Mouse (Mus musculus): ENCODE measurements around the gene Msi2.

GRCm38 (mm10) chr11:88441871-88442740 lies 276.2 kb downstream of the Msi2 start:
- no peak for TF ChIP-seq POLR2A (IDR thresholded peaks at IDR 0.05; ENCODE audit: low read depth, low read length)
- TF ChIP-seq CTCF (IDR thresholded peaks at IDR 0.05; ENCODE audit: extremely low read depth, insufficient read depth, insufficient read length, insufficient replicate concordance): no peak
